Mouse (Mus musculus): ENCODE results near the gene Scap.

DNA sequence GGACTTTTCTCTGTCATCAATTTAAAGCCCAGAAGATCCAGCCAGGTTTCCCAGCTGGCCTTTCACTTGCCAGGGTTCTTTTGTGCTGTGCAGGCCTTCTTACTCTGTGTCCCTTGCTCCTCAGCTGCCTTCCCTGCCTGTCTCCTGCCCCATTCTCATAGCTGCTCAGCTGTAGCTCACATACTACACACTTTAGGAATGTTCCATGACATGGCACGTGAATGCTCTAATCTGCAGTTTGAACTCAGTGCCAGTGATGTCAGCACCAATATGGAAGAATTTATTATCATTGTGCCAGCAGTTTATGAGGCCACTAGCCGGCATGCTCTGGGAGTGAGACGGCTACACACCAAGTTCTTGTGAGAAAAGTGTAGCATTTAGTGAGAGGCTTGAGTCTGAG, 36.8 kb downstream of the Scap start:
- TF ChIP-seq CTCF (IDR thresholded peaks at IDR 0.05; ENCODE audit: low read depth, low read length) (no peak), POLR2A (IDR thresholded peaks at IDR 0.05; ENCODE audit: borderline replicate concordance, low read depth, low read length) (no peak)

All from bone marrow macrophage, adult 2 months (primary cell).